Mouse (Mus musculus): Measurements from ENCODE around the gene Ift46.

Ift46 gene

GRCm38 (mm10) chr9:44807141-44807540, 39.4 kb downstream of the Ift46 start:
- no peak for DNase-seq (ENCODE audit: low read depth, low spot score)

- no peak for DNase-seq (ENCODE audit: low read depth, low spot score)
These were observed 40.1 kb downstream of the Ift46 start for GRCm38 (mm10) chr9:44807778-44808177.

GRCm38 (mm10) chr9:44810316-44810715, 42.6 kb downstream of the Ift46 start:
- DNase-seq (ENCODE audit: low read depth, low spot score): no peak

GRCm38 (mm10) chr9:44814179-44814578, 46.5 kb downstream of the Ift46 start:
- DNase-seq (ENCODE audit: low read depth, low spot score): no peak

- no peak for DNase-seq (ENCODE audit: low read depth, low spot score)
These were observed 49.8 kb downstream of the Ift46 start for GRCm38 (mm10) chr9:44817522-44817921.

GRCm38 (mm10) chr9:44819920-44820827, 52.5 kb downstream of the Ift46 start:
- no peak for DNase-seq (ENCODE audit: low read depth, low spot score)

- no peak for DNase-seq (ENCODE audit: low read depth, low spot score)
These were observed 59.0 kb downstream of the Ift46 start for GRCm38 (mm10) chr9:44826660-44827059.

GRCm38 (mm10) chr9:44828944-44829343, 61.2 kb downstream of the Ift46 start:
- DNase-seq (ENCODE audit: low read depth, low spot score): no peak

- no peak for DNase-seq (ENCODE audit: low read depth, low spot score)
These were observed 62.8 kb downstream of the Ift46 start for GRCm38 (mm10) chr9:44830506-44830905.

- no peak for DNase-seq (ENCODE audit: low read depth, low spot score)
These were observed 64.6 kb downstream of the Ift46 start for GRCm38 (mm10) chr9:44832356-44832755.

GRCm38 (mm10) chr9:44836439-44836838, 68.7 kb downstream of the Ift46 start:
- peak; percentile 46 for DNase-seq (ENCODE audit: low read depth, low spot score)

- DNase-seq (ENCODE audit: low read depth, low spot score): peak; percentile 13
These were observed 73.5 kb downstream of the Ift46 start for GRCm38 (mm10) chr9:44841241-44841640.

Data from WW6 (cell line).